Mouse (Mus musculus) limb, embryonic 13.5 days (tissue): ENCODE data around the gene Ednra. TPM values are rescaled to one million over a fixed set of nuclear protein-coding genes. Genes with fewer than 3 reads are reported as not detected.
A peak's percentile ranks its signal among the peaks of the same experiment; 100 is the strongest.

Experiments used
- ATAC-seq: fragments of 200-750 bp; cut with Nextera tagmentation; 2 replicates; pipeline ENCODE4 v1.8.0; 2017; ENCODE audit warnings: low read depth, moderate number of reproducible peaks, moderate TSS enrichment; ENCODE audit not compliant: low FRiP score
- H3K27ac ChIP-seq: fragments of 300-500 bp; sonication (generic); 2 replicates; pipeline ENCODE4 v1.5.1; 2015; ENCODE audit warnings: inconsistent platforms, mild to moderate bottlenecking, moderate library complexity
- H3K27me3 ChIP-seq: fragments of 300-500 bp; sonication (generic); 2 replicates; pipeline ENCODE4 v1.6.1; 2015; ENCODE audit warnings: mild to moderate bottlenecking, inconsistent platforms
- H3K36me3 ChIP-seq: fragments of 300-500 bp; sonication (generic); 2 replicates; pipeline ENCODE4 v1.6.1; 2015; ENCODE audit warnings: inconsistent platforms, mild to moderate bottlenecking, moderate library complexity
- H3K4me1 ChIP-seq: fragments of 300-500 bp; sonication (generic); 2 replicates; pipeline ENCODE4 v1.6.1; 2015; ENCODE audit warnings: inconsistent platforms
- H3K4me2 ChIP-seq: fragments of 300-500 bp; sonication (generic); replicated peaks from 2 replicates; pipeline ENCODE4 v1.6.1; 2015; ENCODE audit warnings: inconsistent platforms, mild to moderate bottlenecking, moderate library complexity
- H3K4me3 ChIP-seq: fragments of 300-500 bp; sonication (generic); 2 replicates; pipeline ENCODE4 v1.5.1; 2015; ENCODE audit warnings: moderate library complexity, mild to moderate bottlenecking, inconsistent platforms
- H3K9ac ChIP-seq: fragments of 300-500 bp; sonication (generic); 2 replicates; pipeline ENCODE4 v1.6.1; 2015; ENCODE audit warnings: mild to moderate bottlenecking, inconsistent platforms
- H3K9me3 ChIP-seq: fragments of 300-500 bp; sonication (generic); 2 replicates; pipeline ENCODE4 v1.6.1; 2016; ENCODE audit warnings: inconsistent platforms
- WGBS: fragments of 180-500 bp; shearing (Covaris S2); methylation state at CpG from one replicate; pipeline ENCODE4 v1.1.7; 2015; 5-methylcytosine and 5-hydroxymethylcytosine counted together
- polyA plus RNA-seq: library from polyadenylated mRNA; unstranded; fragments of >200 nt; fragmentation: Nextera tagmentation; extraction: Ambion mirVana; gene quantifications from 2 replicates; pipeline ENCODE4 v1.2.1, GENCODE M21; 2015

The Ednra gene
- polyA plus RNA-seq, 1 experiment from 2014 or later: 42.2 TPM

DNA sequence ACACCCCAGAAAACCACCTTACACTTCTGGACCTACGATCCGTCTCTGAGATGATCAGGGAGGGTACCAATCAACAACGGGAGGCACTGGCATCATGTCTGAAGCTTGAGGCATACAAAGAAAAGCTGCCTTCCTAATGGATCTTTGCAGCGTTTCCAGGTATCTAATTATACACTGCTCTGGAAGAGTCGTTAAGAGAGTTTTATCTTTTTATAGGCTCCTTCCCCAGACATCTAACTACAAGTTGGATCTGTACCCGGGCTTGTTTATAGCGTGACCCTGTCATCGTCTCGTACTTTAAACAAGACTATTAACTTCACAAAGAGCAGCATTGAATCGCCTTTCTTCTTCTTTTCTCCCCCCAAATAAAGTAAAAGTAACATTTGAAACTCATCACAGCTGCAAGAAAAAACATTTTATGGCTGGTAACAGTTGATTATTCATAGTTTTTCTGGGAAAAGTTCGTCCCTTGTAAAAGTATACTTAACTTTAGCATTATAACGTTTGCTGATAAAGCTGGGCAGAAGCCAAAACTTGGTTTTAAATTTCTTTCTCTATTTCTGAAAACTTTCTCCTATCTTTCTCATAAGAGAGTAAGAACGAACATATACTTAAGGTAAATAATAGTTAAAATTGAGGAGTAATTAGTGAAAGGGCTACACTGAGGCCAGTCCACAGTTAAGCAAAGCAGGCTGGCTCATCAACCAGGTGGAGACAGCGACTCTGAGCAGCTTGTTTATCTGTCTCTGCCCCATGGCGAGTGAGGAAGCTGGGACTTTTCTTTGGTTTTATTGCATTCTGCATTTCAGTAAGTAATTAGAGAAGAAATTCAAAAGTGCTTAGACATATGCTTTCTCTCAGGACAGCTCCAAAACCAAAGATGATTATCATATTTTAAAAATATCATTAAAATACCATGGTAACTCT, 42.0 kb downstream of the Ednra start:
- Histone ChIP-seq H3K36me3 (peaks cover 10% of the 10 kb centered on the region; the same call in 1 of the 2 replicates), H3K4me3 (no peak overlapping the region), H3K27me3 (no peaks in the 10 kb centered on the region), H3K27ac (no peak overlapping the region), H3K4me2 (peak overlapping the region; percentile 19), H3K9ac (no peak overlapping the region), H3K9me3 (no peaks in the 10 kb centered on the region), H3K4me1 (peaks cover 14% of the 10 kb centered on the region)
- 9% methylated on average over 15 of the region's 15 CpGs for WGBS
- ATAC-seq: no peak

- H3K27me3 ChIP-seq: no peaks in the 10 kb centered on the region
- H3K36me3 ChIP-seq: peaks cover 30% of the 10 kb centered on the region
- no peak overlapping the region for H3K27ac ChIP-seq
- no peaks in the 10 kb centered on the region for H3K9me3 ChIP-seq
- no peak overlapping the region for H3K4me2 ChIP-seq
- H3K4me1 ChIP-seq: peaks cover 17% of the 10 kb centered on the region
- no peak overlapping the region for H3K9ac ChIP-seq
- no peak overlapping the region for H3K4me3 ChIP-seq
- no peak for ATAC-seq
- 63% methylated on average over 4 of the region's 4 CpGs for WGBS
Observed at GRCm38 (mm10) chr8:77672036-77672435, 52.2 kb downstream of the Ednra start.

- ATAC-seq: no peak
Observed at GRCm38 (mm10) chr8:77670612-77671363, 53.5 kb downstream of the Ednra start.

GRCm38 (mm10) chr8:77667916-77668315, 56.3 kb downstream of the Ednra start:
- Histone ChIP-seq H3K4me2 (no peak overlapping the region), H3K9me3 (no peaks in the 10 kb centered on the region), H3K27me3 (no peaks in the 10 kb centered on the region), H3K4me3 (no peak overlapping the region), H3K4me1 (peaks cover 17% of the 10 kb centered on the region), H3K27ac (no peak overlapping the region), H3K36me3 (peaks cover 57% of the 10 kb centered on the region), H3K9ac (no peak overlapping the region)
- WGBS: 93% methylated on average over 5 of the region's 5 CpGs
- ATAC-seq: no peak

More at GRCm38 (mm10) chr8:77670612-77671363, 53.5 kb downstream of the Ednra start:
- no peak overlapping the region for H3K4me3 ChIP-seq
- H3K27me3 ChIP-seq: no peaks in the 10 kb centered on the region
- no peak overlapping the region for H3K4me2 ChIP-seq
- no peak overlapping the region for H3K9ac ChIP-seq
- H3K9me3 ChIP-seq: no peaks in the 10 kb centered on the region
- 57% methylated on average over 4 of the region's 4 CpGs for WGBS
- H3K4me1 ChIP-seq: peaks cover 17% of the 10 kb centered on the region
- peaks cover 39% of the 10 kb centered on the region for H3K36me3 ChIP-seq
- peak overlapping the region; percentile 22; the same call in 1 of the 2 replicates for H3K27ac ChIP-seq

DNA sequence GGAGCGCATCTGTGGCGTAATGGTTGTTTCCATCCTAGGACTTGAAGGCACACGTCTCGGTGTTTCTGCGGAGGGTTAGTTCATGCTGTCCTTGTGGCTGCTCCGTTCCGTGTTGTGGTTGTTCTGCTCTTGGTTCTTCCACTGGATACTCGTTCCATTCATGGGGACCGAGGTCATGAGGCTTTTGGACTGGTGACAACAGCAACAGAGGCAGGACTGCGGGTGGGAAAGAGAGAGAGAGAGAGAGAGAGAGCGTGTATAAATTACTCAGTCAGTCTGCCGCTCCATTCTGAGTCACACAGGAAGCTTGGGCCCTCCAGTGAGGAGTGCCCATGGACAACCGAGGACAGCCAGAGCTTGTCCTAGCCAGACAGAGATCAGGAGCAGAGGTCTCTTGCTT, 59.4 kb downstream of the Ednra start:
- WGBS: 96% methylated on average over 13 of the region's 13 CpGs
- Histone ChIP-seq H3K4me2 (no peak overlapping the region), H3K9me3 (no peaks in the 10 kb centered on the region), H3K9ac (no peak overlapping the region), H3K4me3 (no peak overlapping the region), H3K27me3 (no peaks in the 10 kb centered on the region), H3K27ac (no peak overlapping the region), H3K4me1 (no peaks in the 10 kb centered on the region), H3K36me3 (peaks cover 56% of the 10 kb centered on the region)
- no peak for ATAC-seq

DNA sequence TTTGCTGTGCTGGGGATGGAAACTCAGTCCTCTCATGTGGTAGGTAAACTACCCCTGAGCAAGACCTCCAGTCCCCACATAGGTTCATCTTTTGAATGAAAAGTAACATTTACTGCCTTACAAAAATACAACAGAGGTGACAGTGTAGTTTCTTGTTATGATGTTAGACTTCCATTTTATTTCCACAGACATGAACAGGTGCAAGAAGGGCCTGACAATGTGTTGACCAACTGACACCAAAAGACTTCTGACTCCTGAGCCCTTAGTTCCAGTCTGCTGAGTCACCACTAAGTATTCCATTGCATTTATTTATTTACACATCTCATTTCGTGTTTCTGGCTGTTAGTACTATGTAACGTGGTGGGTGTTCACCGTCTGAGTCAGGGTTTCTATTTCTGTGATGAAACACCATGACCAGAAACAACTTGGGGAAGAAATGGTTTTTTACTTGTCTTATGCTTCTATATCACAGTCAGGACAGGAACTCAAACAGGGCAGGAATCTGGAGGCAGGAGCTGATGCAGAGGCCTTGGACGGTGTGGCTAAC, 64.7 kb downstream of the Ednra start:
- H3K27me3 ChIP-seq: no peaks in the 10 kb centered on the region
- no peak overlapping the region for H3K4me2 ChIP-seq
- no peak overlapping the region for H3K9ac ChIP-seq
- WGBS: 85% methylated on average over 4 of the region's 4 CpGs
- H3K4me1 ChIP-seq: no peaks in the 10 kb centered on the region
- ATAC-seq: no peak
- H3K4me3 ChIP-seq: no peak overlapping the region
- no peak overlapping the region for H3K27ac ChIP-seq
- peaks cover 13% of the 10 kb centered on the region for H3K36me3 ChIP-seq
- H3K9me3 ChIP-seq: no peaks in the 10 kb centered on the region

DNA sequence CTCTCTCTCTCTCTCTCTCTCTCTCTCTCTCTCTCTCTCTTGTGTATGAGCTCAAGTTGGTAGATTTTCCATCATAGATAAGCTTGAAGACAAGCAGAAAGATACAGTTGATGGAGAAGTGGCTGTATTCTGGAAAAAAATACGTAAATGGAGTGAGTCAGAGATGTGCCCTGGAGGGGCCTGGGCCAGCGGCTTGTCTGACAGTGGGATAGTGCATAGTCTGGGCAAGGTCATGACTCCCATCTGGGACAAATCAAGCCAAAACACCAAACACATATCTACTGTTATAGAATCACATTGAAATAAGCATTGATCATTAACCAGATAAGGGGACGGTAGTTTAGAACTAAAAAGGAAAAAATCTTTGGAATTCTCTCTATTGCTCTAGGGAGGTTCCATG, 65.9 kb downstream of the Ednra start:
- Histone ChIP-seq H3K27me3 (no peaks in the 10 kb centered on the region), H3K4me2 (no peak overlapping the region), H3K4me1 (no peaks in the 10 kb centered on the region), H3K36me3 (peaks cover 3% of the 10 kb centered on the region; the same call in 1 of the 2 replicates), H3K27ac (no peak overlapping the region), H3K4me3 (no peak overlapping the region), H3K9me3 (no peaks in the 10 kb centered on the region), H3K9ac (no peak overlapping the region)
- ATAC-seq: no peak
- WGBS: 51% methylated on average over 3 of the region's 3 CpGs

- Histone ChIP-seq H3K4me2 (no peak overlapping the region), H3K27ac (no peak overlapping the region), H3K9me3 (no peaks in the 10 kb centered on the region), H3K4me3 (no peak overlapping the region), H3K27me3 (no peaks in the 10 kb centered on the region), H3K4me1 (peaks cover 6% of the 10 kb centered on the region), H3K9ac (no peak overlapping the region), H3K36me3 (no peaks in the 10 kb centered on the region)
- WGBS: 53% methylated on average over 1 of the region's 1 CpGs
- ATAC-seq: no peak
Observed at GRCm38 (mm10) chr8:77650646-77651190, 73.5 kb downstream of the Ednra start.

- Histone ChIP-seq H3K4me3 (no peak overlapping the region), H3K27ac (no peak overlapping the region), H3K27me3 (no peaks in the 10 kb centered on the region), H3K9me3 (no peaks in the 10 kb centered on the region), H3K4me1 (no peaks in the 10 kb centered on the region), H3K9ac (no peak overlapping the region), H3K36me3 (no peaks in the 10 kb centered on the region), H3K4me2 (no peak overlapping the region)
- no peak for ATAC-seq
- WGBS: 66% methylated on average over 5 of the region's 5 CpGs
Observed at GRCm38 (mm10) chr8:77640093-77640839, 84.0 kb downstream of the Ednra start.

DNA sequence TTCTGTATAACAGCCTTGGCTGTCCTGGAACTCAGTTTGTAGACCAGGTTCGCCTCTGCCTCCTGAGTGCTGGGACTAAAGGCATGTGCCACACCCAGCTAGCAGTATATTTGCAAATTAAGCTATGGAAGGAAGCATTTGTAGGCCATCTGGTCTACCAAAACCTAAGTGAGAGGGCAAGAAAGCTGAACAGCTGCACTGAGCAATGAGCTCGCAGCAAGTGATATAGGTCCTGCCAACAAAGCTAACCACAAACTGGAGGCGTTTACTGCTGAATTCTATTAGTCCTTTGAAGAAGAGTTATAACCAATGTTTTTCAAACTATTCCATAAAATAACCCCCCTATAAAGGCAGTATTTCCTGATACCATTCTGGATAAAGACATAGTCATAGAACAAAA, 86.7 kb downstream of the Ednra start:
- Histone ChIP-seq H3K9ac (no peak overlapping the region), H3K36me3 (no peaks in the 10 kb centered on the region), H3K4me2 (no peak overlapping the region), H3K27ac (no peak overlapping the region), H3K4me3 (no peak overlapping the region), H3K9me3 (no peaks in the 10 kb centered on the region), H3K27me3 (no peaks in the 10 kb centered on the region), H3K4me1 (peaks cover 11% of the 10 kb centered on the region)
- no peak for ATAC-seq
- 72% methylated on average over 3 of the region's 3 CpGs for WGBS

DNA sequence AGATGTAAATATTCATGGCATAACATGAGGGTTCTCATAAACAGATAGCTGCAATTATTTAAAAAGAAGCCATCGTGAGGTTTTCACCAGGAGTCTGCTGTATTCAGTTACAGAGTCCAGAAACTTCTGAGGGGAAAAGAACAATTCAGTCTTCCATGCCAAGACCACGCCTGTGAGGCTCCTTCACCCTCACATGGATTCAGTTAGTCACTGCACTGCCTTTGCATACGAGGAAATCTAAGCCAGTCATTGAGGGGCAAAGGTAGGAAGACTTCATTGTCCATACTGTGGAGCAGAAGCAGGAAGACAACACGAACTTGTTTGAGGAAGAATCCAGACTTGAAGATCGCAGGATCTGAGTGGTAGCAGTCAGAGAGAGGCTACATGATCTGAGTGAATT, 90.2 kb downstream of the Ednra start:
- no peaks in the 10 kb centered on the region for H3K27me3 ChIP-seq
- H3K9ac ChIP-seq: no peak overlapping the region
- H3K4me2 ChIP-seq: no peak overlapping the region
- no peak overlapping the region for H3K27ac ChIP-seq
- WGBS: 56% methylated on average over 5 of the region's 5 CpGs
- no peaks in the 10 kb centered on the region for H3K9me3 ChIP-seq
- peak; percentile 15; the same call in 1 of the 2 replicates for ATAC-seq
- peaks cover 23% of the 10 kb centered on the region for H3K4me1 ChIP-seq
- no peaks in the 10 kb centered on the region for H3K36me3 ChIP-seq
- H3K4me3 ChIP-seq: no peak overlapping the region
